Mouse (Mus musculus) liver, embryonic 11.5 days (tissue): ENCODE results near the gene Cox4i1. TPM values are rescaled to one million over a fixed set of nuclear protein-coding genes. Genes with fewer than 3 reads are reported as not detected.
"Not testable (repeated sequence)": the region's sequence is repeated elsewhere in the genome, so short reads cannot be mapped to it uniquely, and the experiment has no call there.

Experiments used
- ATAC-seq: fragments of 200-750 bp; cut with Nextera tagmentation; replicated peaks from 2 replicates; pipeline ENCODE4 v1.8.0; 2017; ENCODE audit warnings: moderate number of reproducible peaks, mild to moderate bottlenecking, moderate TSS enrichment, moderate library complexity; ENCODE audit not compliant: low FRiP score
- DNase-seq: peaks from one replicate; pipeline ENCODE4 v3.0.0-alpha.2; 2017; ENCODE audit warnings: low spot score
- H3K27ac ChIP-seq: fragments of 300-500 bp; sonication (generic); 2 replicates; pipeline ENCODE4 v1.5.1; 2014; ENCODE audit warnings: mild to moderate bottlenecking, low read depth, low read length, control low read depth
- H3K27me3 ChIP-seq: fragments of 300-500 bp; sonication (generic); replicated peaks from 2 replicates; pipeline ENCODE4 v1.6.1; 2014; ENCODE audit warnings: low read length, mixed read lengths; ENCODE audit not compliant: control insufficient read depth, insufficient read depth
- H3K36me3 ChIP-seq: fragments of 300-500 bp; sonication (generic); 2 replicates; pipeline ENCODE4 v1.6.1; 2014; ENCODE audit warnings: mild to moderate bottlenecking, low read length, moderate library complexity, mixed read lengths; ENCODE audit not compliant: control insufficient read depth, insufficient read depth
- H3K4me1 ChIP-seq: fragments of 300-500 bp; sonication (generic); replicated peaks from 2 replicates; pipeline ENCODE4 v1.6.1; 2014; ENCODE audit warnings: low read length, mixed read lengths; ENCODE audit not compliant: control insufficient read depth, insufficient read depth
- H3K4me2 ChIP-seq: fragments of 300-500 bp; sonication (generic); 2 replicates; pipeline ENCODE4 v1.6.1; 2014; ENCODE audit warnings: mild to moderate bottlenecking, control low read depth, moderate library complexity
- H3K4me3 ChIP-seq: fragments of 300-500 bp; sonication (generic); 2 replicates; pipeline ENCODE4 v1.5.1; 2014; ENCODE audit warnings: low read depth, low read length, control low read depth
- H3K9ac ChIP-seq: fragments of 300-500 bp; sonication (generic); 2 replicates; pipeline ENCODE4 v1.6.1; 2014; ENCODE audit warnings: low read depth, low read length, control low read depth
- H3K9me3 ChIP-seq: fragments of 300-500 bp; sonication (generic); 2 replicates; pipeline ENCODE4 v1.6.1; 2016; ENCODE audit warnings: low read length, inconsistent platforms, mixed read lengths; ENCODE audit not compliant: control insufficient read depth
- WGBS: fragments of 180-500 bp; shearing (Covaris S2); extraction: QIAGEN DNeasy Blood & Tissue Kit; methylation state at CpG from one replicate; pipeline ENCODE4 v1.1.7; 2014; 5-methylcytosine and 5-hydroxymethylcytosine counted together
- polyA plus RNA-seq: library from polyadenylated mRNA; unstranded; fragments of >200 nt; fragmentation: Nextera tagmentation; extraction: Ambion mirVana; gene quantifications from 2 replicates; pipeline ENCODE4 v1.2.1, GENCODE M21; 2014

Gene Cox4i1
- polyA plus RNA-seq, 1 experiment from 2014 or later, result 1,118 TPM

DNA sequence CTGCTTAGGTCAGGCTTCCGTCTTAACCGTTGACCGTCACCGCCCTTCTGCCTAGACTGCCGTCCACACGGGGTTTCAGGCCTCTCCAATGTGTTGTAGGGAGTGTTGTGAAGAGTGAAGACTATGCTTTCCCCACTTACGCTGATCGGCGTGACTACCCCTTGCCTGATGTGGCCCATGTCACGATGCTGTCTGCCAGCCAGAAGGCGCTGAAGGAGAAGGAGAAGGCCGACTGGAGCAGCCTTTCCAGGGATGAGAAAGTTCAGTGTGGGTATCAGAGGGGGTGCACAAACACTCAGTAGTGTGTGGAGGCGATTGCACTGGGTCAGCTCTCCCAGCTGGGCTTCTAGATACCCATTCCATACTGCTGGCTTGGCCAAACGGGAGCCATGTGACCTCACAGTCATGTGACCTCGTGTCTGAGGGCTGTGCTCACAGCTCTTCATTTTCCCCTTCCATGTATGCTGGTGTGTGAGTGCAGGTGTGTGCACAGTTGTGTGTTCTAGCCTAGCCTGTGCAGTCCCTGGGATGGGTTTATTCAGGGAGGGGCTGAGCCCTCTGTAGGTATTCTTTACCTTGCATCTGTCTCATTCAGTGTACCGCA lies 4.7 kb downstream of the Cox4i1 start:
- 89% methylated on average over 16 of the region's 16 CpGs for WGBS
- Histone ChIP-seq H3K4me1 (peaks cover 10% of the 10 kb centered on the region), H3K9me3 (no peaks in the 10 kb centered on the region), H3K36me3 (peaks cover 34% of the 10 kb centered on the region), H3K4me3 (no peak overlapping the region), H3K27ac (no peak overlapping the region), H3K9ac (no peak overlapping the region), H3K4me2 (no peak overlapping the region), H3K27me3 (no peaks in the 10 kb centered on the region)
- no peak for ATAC-seq
- DNase-seq, result no peak

DNA sequence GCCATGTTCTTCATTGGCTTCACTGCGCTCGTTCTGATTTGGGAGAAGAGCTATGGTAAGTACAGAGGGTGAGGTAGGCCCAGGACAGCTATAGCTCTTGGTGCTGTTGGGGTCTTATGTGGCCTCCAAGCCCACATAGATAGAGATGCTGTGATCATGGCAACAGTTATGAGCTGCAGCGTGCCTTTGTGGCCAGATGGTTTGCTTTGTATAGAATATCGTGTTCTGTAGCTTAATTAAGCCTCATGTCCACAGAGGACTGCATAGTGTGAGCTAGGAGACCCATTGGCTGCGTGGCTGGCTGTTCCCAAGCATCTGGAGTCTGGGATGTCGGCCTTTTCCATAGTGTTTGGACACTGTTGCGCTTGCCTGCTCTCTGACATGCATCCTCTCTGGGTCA lies 5.3 kb downstream of the Cox4i1 start:
- 94% methylated on average over 7 of the region's 7 CpGs for WGBS
- no peak overlapping the region for H3K4me3 ChIP-seq
- peaks cover 34% of the 10 kb centered on the region for H3K36me3 ChIP-seq
- H3K27ac ChIP-seq, result no peak overlapping the region
- no peaks in the 10 kb centered on the region for H3K27me3 ChIP-seq
- DNase-seq (no peak), ATAC-seq (no peak)
- no peak overlapping the region for H3K9ac ChIP-seq
- H3K4me1 ChIP-seq, result peaks cover 10% of the 10 kb centered on the region
- H3K9me3 ChIP-seq, result no peaks in the 10 kb centered on the region
- H3K4me2 ChIP-seq, result no peak overlapping the region

DNA sequence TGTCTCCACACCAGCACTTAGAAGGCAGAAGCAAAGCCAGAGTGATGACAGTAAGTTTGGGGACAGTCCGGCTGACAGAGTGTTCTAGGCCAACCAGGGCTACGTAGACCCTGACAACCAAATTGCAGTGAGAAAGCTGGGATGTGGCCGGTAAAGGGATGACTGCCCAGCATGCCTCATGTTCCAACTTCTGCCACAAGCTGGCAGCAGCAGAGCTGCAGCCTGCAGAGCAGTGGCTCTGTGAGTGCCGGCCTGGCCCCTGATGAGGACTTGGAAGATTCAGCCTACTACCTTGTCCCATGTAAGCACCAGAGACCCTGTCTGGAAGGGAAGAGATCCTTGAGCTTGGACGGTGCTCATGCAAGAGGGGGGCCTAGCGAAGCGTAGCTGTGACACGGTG lies 7.7 kb downstream of the Cox4i1 start:
- Histone ChIP-seq H3K9ac (no peak overlapping the region), H3K27me3 (no peaks in the 10 kb centered on the region), H3K36me3 (peaks cover 26% of the 10 kb centered on the region), H3K4me1 (peaks cover 11% of the 10 kb centered on the region), H3K4me3 (no peak overlapping the region), H3K4me2 (no peak overlapping the region), H3K27ac (no peak overlapping the region), H3K9me3 (no peaks in the 10 kb centered on the region)
- DNase-seq (no peak), ATAC-seq (no peak)
- 78% methylated on average over 8 of the region's 8 CpGs for WGBS

DNA sequence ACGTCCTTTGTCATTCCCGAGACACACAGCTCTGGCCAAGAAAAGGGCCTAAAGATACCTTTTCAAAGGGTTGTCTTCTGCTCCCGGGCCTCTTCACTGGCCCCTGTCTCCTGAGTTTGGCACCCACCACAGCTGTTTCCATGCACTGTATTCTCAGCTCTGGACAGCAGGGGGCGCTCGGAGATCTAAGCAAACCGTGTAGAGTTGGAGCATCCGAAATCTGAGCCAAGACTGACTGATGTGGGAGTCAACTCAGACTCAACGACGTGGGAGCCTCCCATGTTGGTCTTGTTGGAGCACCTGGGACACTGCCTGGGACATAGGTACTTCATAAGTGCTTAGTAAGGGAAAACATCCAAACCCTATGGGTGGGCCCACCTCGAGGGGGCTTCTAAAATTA lies 10.4 kb downstream of the Cox4i1 start:
- Histone ChIP-seq H3K4me3 (no peak overlapping the region), H3K9ac (no peak overlapping the region)

DNA sequence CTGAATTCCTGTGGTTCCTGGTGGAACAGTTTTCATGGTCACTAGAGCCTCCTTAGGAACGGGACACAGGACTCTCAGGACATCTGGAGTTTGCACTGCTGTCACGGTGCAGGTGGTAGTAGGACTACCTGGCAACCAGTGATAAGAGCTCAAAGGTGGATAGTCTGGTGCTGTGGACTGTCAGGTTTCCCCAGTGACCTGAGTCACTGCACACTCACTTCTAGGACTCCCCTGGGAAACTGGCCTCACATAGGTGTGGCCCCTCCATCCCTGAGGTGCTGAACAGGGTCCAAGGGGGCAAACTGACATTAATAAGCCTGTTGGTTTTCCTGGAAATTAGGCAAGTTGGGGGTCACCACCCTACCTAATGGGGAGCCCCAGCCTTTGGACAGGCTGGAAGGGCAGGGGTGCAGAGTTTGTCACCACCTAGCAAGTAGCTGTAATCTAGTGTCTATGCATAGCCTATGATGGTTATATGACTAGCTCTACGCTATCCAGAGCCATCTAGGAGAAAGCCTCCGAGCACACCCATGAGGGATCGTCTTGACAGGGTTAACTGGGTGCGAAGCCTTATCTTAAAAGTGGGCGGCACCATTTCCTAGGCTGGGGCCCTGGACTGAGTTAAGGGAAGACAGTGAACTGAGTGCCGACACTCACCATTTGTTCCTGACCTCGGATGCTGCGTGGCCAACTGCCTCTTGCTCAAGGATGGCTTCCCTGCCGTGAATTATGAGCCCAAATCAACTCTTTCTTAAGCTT lies 11.8 kb downstream of the Cox4i1 start:
- ATAC-seq (peak; percentile 69), DNase-seq (no peak)
- Histone ChIP-seq H3K4me1 (peaks cover 14% of the 10 kb centered on the region), H3K9me3 (no peaks in the 10 kb centered on the region), H3K4me2 (no peak overlapping the region), H3K36me3 (no peaks in the 10 kb centered on the region), H3K4me3 (no peak overlapping the region), H3K27ac (no peak overlapping the region), H3K27me3 (no peaks in the 10 kb centered on the region), H3K9ac (no peak overlapping the region)
- 23% methylated on average over 11 of the region's 11 CpGs for WGBS

More for the DNA sequence above, 10.4 kb downstream of the Cox4i1 start:
- DNase-seq, result peak; percentile 79
- peaks cover 8% of the 10 kb centered on the region for H3K4me1 ChIP-seq
- no peak overlapping the region for H3K27ac ChIP-seq
- H3K36me3 ChIP-seq, result peaks cover 4% of the 10 kb centered on the region
- 0 out of 2 replicates have a peak, but pooled peaks have one; percentile 13 for ATAC-seq
- no peaks in the 10 kb centered on the region for H3K9me3 ChIP-seq
- H3K27me3 ChIP-seq, result no peaks in the 10 kb centered on the region
- WGBS, result 14% methylated on average over 10 of the region's 10 CpGs
- no peak overlapping the region for H3K4me2 ChIP-seq

DNA sequence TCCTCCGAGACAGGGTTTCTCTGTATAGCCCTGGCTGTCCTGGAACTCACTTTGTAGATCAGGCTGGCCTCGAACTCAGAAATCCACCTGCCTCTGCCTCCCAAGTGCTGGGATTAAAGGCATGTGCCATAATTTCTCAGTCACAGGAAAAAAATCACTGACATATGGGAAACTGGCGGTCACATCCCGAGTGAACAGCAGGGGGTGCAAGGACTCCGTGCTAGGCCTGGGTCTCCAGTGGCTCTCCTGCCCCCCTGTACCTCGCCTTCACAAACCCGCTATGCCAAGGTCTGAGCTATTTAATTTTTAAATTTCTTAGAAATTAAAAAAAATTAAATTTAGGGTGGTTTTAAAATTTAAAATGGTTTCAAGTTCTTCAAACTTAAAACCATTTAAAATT lies 12.4 kb downstream of the Cox4i1 start:
- ATAC-seq, H3K27me3 ChIP-seq, H3K9ac ChIP-seq, H3K4me2 ChIP-seq, DNase-seq, H3K9me3 ChIP-seq, H3K27ac ChIP-seq, H3K36me3 ChIP-seq, H3K4me3 ChIP-seq: not testable (repeated sequence)
- peaks cover 14% of the 10 kb centered on the region for H3K4me1 ChIP-seq
- 51% methylated on average over 7 of the region's 7 CpGs for WGBS

DNA sequence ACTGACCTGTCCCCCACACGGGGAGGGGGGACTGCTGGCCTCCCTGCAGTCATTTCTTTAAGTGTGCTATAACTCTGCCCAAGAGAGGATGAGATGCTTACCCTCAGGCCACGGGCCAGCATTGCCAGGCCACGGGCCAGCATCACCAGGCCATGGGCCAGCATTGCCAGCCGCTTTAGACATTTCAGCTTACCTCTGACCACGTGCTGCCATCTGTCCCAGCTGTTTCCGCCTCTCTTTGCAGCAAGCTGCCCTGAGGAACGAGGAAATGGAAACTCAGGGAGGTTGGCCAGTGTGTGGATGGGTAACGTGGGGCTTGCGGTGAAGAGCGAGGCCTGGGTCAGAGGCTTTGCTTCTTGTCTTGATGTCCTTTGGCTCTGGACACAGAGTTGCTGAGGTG lies 13.1 kb downstream of the Cox4i1 start:
- Histone ChIP-seq H3K4me2 (no peak overlapping the region), H3K9ac (no peak overlapping the region), H3K36me3 (no peaks in the 10 kb centered on the region), H3K9me3 (no peaks in the 10 kb centered on the region), H3K27me3 (no peaks in the 10 kb centered on the region), H3K4me1 (peaks cover 14% of the 10 kb centered on the region), H3K4me3 (no peak overlapping the region), H3K27ac (no peak overlapping the region)
- ATAC-seq (no peak), DNase-seq (no peak)
- WGBS, result 76% methylated on average over 10 of the region's 10 CpGs

DNA sequence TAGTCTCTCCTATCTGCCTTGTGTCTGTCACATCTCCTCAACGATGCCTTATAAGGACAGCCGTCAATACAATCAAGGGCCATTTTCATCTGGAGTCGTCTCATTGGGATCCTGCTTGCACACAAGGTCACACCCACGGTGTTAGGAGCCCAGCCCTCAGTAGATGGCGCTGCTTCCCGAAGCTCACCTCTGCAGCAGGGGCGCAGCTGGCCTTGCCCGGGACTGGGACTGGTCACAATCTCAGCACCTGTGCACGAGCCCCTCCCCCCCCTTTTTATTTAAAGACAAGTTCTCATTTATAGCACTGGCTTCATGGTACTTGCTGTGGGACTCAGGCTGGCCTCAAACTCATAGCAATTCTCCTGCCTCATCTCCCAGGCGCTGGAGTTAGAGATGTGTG lies 15.6 kb downstream of the Cox4i1 start:
- Histone ChIP-seq H3K9ac (no peak overlapping the region), H3K4me1 (peaks cover 14% of the 10 kb centered on the region), H3K27me3 (peaks cover 2% of the 10 kb centered on the region; the same call in 1 of the 2 replicates), H3K27ac (no peak overlapping the region), H3K4me3 (no peak overlapping the region), H3K4me2 (no peak overlapping the region), H3K36me3 (no peaks in the 10 kb centered on the region), H3K9me3 (no peaks in the 10 kb centered on the region)
- 16% methylated on average over 10 of the region's 10 CpGs for whole genome bisulfite sequencing
- ATAC-seq (peak; percentile 56), DNase-seq (peak; percentile 65)

DNA sequence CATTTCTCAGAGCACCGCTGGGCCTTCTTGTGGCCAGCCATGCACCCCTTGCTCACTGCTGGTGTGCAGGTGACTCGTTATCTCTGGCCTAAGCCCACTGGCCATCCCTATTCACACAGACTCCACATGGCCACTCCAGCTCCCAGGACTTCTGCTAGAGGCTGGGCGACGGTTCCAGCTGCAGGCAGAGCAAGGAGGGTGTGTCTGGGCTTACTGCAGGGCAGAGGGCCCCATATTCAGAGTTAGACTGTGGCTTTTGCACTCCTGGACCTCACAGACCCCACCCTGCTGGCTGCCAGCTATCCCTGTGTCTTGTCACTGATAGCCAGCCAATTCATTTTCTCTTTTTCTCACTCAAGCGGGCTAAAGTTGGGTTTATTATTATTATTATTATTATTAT lies 16.1 kb downstream of the Cox4i1 start:
- WGBS, result 51% methylated on average over 5 of the region's 5 CpGs
- no peak for ATAC-seq
- Histone ChIP-seq H3K9ac (no peak overlapping the region), H3K4me1 (peaks cover 14% of the 10 kb centered on the region), H3K27ac (no peak overlapping the region), H3K4me3 (no peak overlapping the region), H3K27me3 (peaks cover 4% of the 10 kb centered on the region), H3K36me3 (no peaks in the 10 kb centered on the region), H3K9me3 (no peaks in the 10 kb centered on the region), H3K4me2 (no peak overlapping the region)
- DNase-seq, result no peak
